Mouse (Mus musculus) CD4-positive, CD25-positive, alpha-beta regulatory T cell, adult 9 weeks (primary cell): ENCODE data around the gene Hbb-bh1. TPM values are rescaled to one million over a fixed set of nuclear protein-coding genes. Genes with fewer than 3 reads are reported as not detected.

Source experiments
- polyA plus RNA-seq: library from polyadenylated mRNA; unstranded; fragments of 100-300 nt; shearing (Covaris generic); gene quantifications from one replicate; pipeline ENCODE4 v1.2.1, GENCODE M21; 2017

Gene Hbb-bh1
- not detected for polyA plus RNA-seq

GRCm38 (mm10) chr7:103843034-103843433, at the start of gene Hbb-bh1:
Gene Hbb-bh1, minus strand, starts transcription at chr7:103843164.

GRCm38 (mm10) chr7:103886152-103886551, 43.2 kb upstream of the Hbb-bh1 start, which contains the start of gene Olfr66:
Gene Olfr66, minus strand, starts transcription at chr7:103886252.

GRCm38 (mm10) chr7:103853090-103853489, 10.1 kb upstream of the Hbb-bh1 start, which contains the start of gene Hbb-y:
Gene Hbb-y, minus strand, starts transcription at chr7:103853216.

GRCm38 (mm10) chr7:103840268-103840667, 2.7 kb downstream of the Hbb-bh1 start, which contains the start of gene Hbb-bh2:
Gene Hbb-bh2, minus strand, starts transcription at chr7:103840520.

GRCm38 (mm10) chr7:103827808-103828207, 15.2 kb downstream of the Hbb-bh1 start, which contains the start of gene Hbb-bs:
Gene Hbb-bs, minus strand, starts transcription at chr7:103828096.

GRCm38 (mm10) chr7:103813766-103814165, 29.2 kb downstream of the Hbb-bh1 start, which contains the start of gene Hbb-bt:
Gene Hbb-bt, minus strand, starts transcription at chr7:103813996.

GRCm38 (mm10) chr7:103791721-103792120, 51.2 kb downstream of the Hbb-bh1 start, which contains the start of gene Olfr67:
Gene Olfr67, minus strand, starts transcription at chr7:103791821.

Other genes starting within 250 kb of the Hbb-bh1 start
- not detected for gene Olfr619, start 242.6 kb downstream of the Hbb-bh1 start, polyA plus RNA-seq
- 0.12 TPM for gene Olfr620, start 230.6 kb downstream of the Hbb-bh1 start, polyA plus RNA-seq
- not detected for gene Olfr622, start 200.5 kb downstream of the Hbb-bh1 start, polyA plus RNA-seq
- not detected for gene Olfr623, start 179.5 kb downstream of the Hbb-bh1 start, polyA plus RNA-seq
- not detected for gene Olfr624, start 172.0 kb downstream of the Hbb-bh1 start, polyA plus RNA-seq
- gene Olfr625-ps1, start 160.4 kb downstream of the Hbb-bh1 start, polyA plus RNA-seq, result not detected
- not detected for gene Olfr243, start 128.5 kb downstream of the Hbb-bh1 start, polyA plus RNA-seq
- not detected for gene Olfr628, start 112.8 kb downstream of the Hbb-bh1 start, polyA plus RNA-seq
- not detected for gene Olfr629, start 98.2 kb downstream of the Hbb-bh1 start, polyA plus RNA-seq
- not detected for gene Olfr630, start 85.8 kb downstream of the Hbb-bh1 start, polyA plus RNA-seq
- not detected for gene Olfr69, start 71.6 kb downstream of the Hbb-bh1 start, polyA plus RNA-seq
- 0.09 TPM for gene Olfr68, start 63.5 kb downstream of the Hbb-bh1 start, polyA plus RNA-seq
- gene Olfr67, start 51.3 kb downstream of the Hbb-bh1 start, polyA plus RNA-seq, result not detected
- 19.9 TPM for gene Hbb-bt, start 29.2 kb downstream of the Hbb-bh1 start, polyA plus RNA-seq
- gene Hbb-bs, start 15.1 kb downstream of the Hbb-bh1 start, polyA plus RNA-seq, result 82.8 TPM
- gene Hbb-bh2, start 2.6 kb downstream of the Hbb-bh1 start, polyA plus RNA-seq, result not detected
- gene Hbb-y, start 10.1 kb upstream of the Hbb-bh1 start, polyA plus RNA-seq, result not detected
- not detected for gene Olfr66, start 43.1 kb upstream of the Hbb-bh1 start, polyA plus RNA-seq
- gene Olfr64, start 51.3 kb upstream of the Hbb-bh1 start, polyA plus RNA-seq, result not detected
- gene Olfr65, start 60.3 kb upstream of the Hbb-bh1 start, polyA plus RNA-seq, result not detected
- gene Olfr631, start 85.7 kb upstream of the Hbb-bh1 start, polyA plus RNA-seq, result not detected
- not detected for gene Olfr632, start 91.2 kb upstream of the Hbb-bh1 start, polyA plus RNA-seq
- gene Olfr633, start 101.3 kb upstream of the Hbb-bh1 start, polyA plus RNA-seq, result not detected
- 0.04 TPM for gene Olfr635, start 128.0 kb upstream of the Hbb-bh1 start, polyA plus RNA-seq
- gene Olfr638, start 155.6 kb upstream of the Hbb-bh1 start, polyA plus RNA-seq, result not detected
- gene Olfr639, start 174.1 kb upstream of the Hbb-bh1 start, polyA plus RNA-seq, result not detected
- gene Olfr640, start 182.4 kb upstream of the Hbb-bh1 start, polyA plus RNA-seq, result not detected
- gene Olfr641, start 192.3 kb upstream of the Hbb-bh1 start, polyA plus RNA-seq, result not detected
- gene Olfr642, start 209.5 kb upstream of the Hbb-bh1 start, polyA plus RNA-seq, result 0.06 TPM
- gene 4930516K23Rik, start 218.3 kb upstream of the Hbb-bh1 start, polyA plus RNA-seq, result not detected
- gene Olfr644, start 228.7 kb upstream of the Hbb-bh1 start, polyA plus RNA-seq, result not detected
- gene Olfr645, start 242.3 kb upstream of the Hbb-bh1 start, polyA plus RNA-seq, result not detected